Mouse (Mus musculus) small intestine, adult 2 months (tissue): Measurements from ENCODE around the gene Defb28.

Experiments used
- CTCF ChIP-seq: fragments of 200-500 bp; IDR thresholded peaks from 2 replicates; pipeline ENCODE4 v1.5.1; 2012; ENCODE audit warnings: low read depth, mild to moderate bottlenecking, control low read depth, inconsistent platforms, low read length, moderate library complexity, mixed read lengths; ENCODE audit not compliant: insufficient replicate concordance, insufficient read length; ENCODE audit errors: extremely low read depth
- POLR2A ChIP-seq: fragments of 200-500 bp; IDR thresholded peaks from 2 replicates; pipeline ENCODE4 v1.6.1; 2012; ENCODE audit warnings: low read depth, mild to moderate bottlenecking, control low read depth, inconsistent platforms, low read length, moderate library complexity

GRCm38 (mm10) chr2:152511592-152511991 lies 6.5 kb upstream of the Defb28 start, which contains the start of gene Defb26:
- TF ChIP-seq CTCF (no peak), POLR2A (no peak)
